ENCODE assay signal across 19 mouse cellular contexts in the genomic region with DNA sequence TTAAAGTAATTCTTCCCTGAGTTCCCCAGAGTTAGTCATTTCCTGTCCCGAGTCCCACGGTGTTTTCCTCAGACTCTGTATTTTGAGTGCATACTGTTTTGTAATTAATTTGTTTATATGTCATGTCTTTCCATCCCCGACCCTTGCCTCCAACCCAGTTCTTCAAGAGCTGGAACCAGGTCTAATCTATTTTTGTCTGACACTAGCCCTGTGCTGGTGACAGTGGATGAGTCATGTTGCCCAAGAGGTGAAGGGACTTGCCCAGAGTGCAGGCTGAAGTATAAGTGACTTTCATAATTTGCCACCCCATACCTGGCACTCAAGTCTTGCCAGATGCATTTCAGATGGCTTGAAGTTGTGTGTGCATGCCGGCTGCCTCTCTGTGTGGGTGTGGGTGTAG.
A peak's percentile ranks its signal among the peaks of the same experiment; 100 is the strongest.
DNase-seq lines count a peak whose midpoint lies in the region; ATAC-seq and TF ChIP-seq lines count a peak whose summit lies in the region.
"Had no signal": no experiment of that assay in that cellular context is flagged by ENCODE, and none has a peak within 500 bp of the region (broad histone marks: within the 10 kb centered on the region; RNA-seq: fewer than 3 reads in every experiment).

No protein-coding gene starts in this region.

- peak overlapping the region; percentile 28; the same call in 1 of the 2 replicates for H3K27ac ChIP-seq in heart, postnatal 0 days (ENCODE audit: low read depth)
- H3K27ac ChIP-seq: heart, embryonic 10.5 days; liver, embryonic 14.5 days; macrophage; neural tube, embryonic 12.5 days had no signal

- H3K4me2 ChIP-seq in heart, postnatal 0 days (ENCODE audit: low read depth, low read length): no peak overlapping the region
- H3K4me2 ChIP-seq: neural tube, embryonic 12.5 days had no signal

- H3K4me1 ChIP-seq in heart, postnatal 0 days (ENCODE audit: control insufficient read depth, insufficient read depth): peaks cover 3% of the 10 kb centered on the region

- TF ChIP-seq CTCF in heart, postnatal 0 days (IDR thresholded peaks at IDR 0.05; ENCODE audit: low read depth): no peak

- no peak overlapping the region for H3K4me3 ChIP-seq in heart, postnatal 0 days (ENCODE audit: low read depth, low read length)
- H3K4me3 ChIP-seq: heart, embryonic 10.5 days; neural tube, embryonic 12.5 days had no signal

- intact Hi-C loops in heart, postnatal 25 days (cut with DNase I): no loop called here

- H3K9me3 ChIP-seq in heart, postnatal 0 days (replicated peaks; ENCODE audit: control insufficient read depth, low read length): no peaks in the 10 kb centered on the region
- H3K9me3 ChIP-seq: heart, embryonic 10.5 days; neural tube, embryonic 12.5 days had no signal

- DNase-seq in heart, postnatal 0 days (ENCODE audit: low spot score): no peak
- no peak for DNase-seq in heart, postnatal 25 days (ENCODE audit: low spot score)
- DNase-seq in 3T3-L1 (ENCODE audit: low read depth, low spot score) (peak; percentile 56), MN1 (ENCODE audit: low spot score) (peak; percentile 19)
- no peak for DNase-seq in urinary bladder, postnatal 25 days (ENCODE audit: low spot score)
- no peak for DNase-seq in thymus, postnatal 36 days
- no peak for DNase-seq in layer of hippocampus, postnatal 36 days
- DNase-seq: cerebellum, adult 2 months; kidney, postnatal 14 days; right cerebral cortex, postnatal 25 days; thymus, postnatal 4 days had no signal

- H3K27me3 ChIP-seq in heart, postnatal 0 days (ENCODE audit: control insufficient read depth, insufficient read depth, low read length): no peaks in the 10 kb centered on the region
- H3K27me3 ChIP-seq: neural tube, embryonic 12.5 days; Patski had no signal

- no peak overlapping the region for H3K9ac ChIP-seq in heart, postnatal 0 days (replicated peaks; ENCODE audit: low read depth, low read length)
- H3K9ac ChIP-seq: liver, embryonic 14.5 days; neural tube, embryonic 12.5 days had no signal

- ATAC-seq in heart, postnatal 0 days (ENCODE audit: insufficient read depth, low read depth): no peak
- ATAC-seq in inflammation-experienced regulatory T-cells, adult 6 months: peak; percentile 83
- ATAC-seq: forebrain, embryonic 14.5 days; midbrain, embryonic 16.5 days; Patski had no signal

- no peaks in the 10 kb centered on the region for H3K36me3 ChIP-seq in heart, postnatal 0 days (replicated peaks; ENCODE audit: control insufficient read depth, insufficient read depth, low read length)
- H3K36me3 ChIP-seq: heart, embryonic 10.5 days; neural tube, embryonic 12.5 days had no signal

- TF ChIP-seq EP300 in heart, postnatal 0 days (IDR thresholded peaks at IDR 0.05; ENCODE audit: low read depth): no peak

- WGBS in heart, postnatal 0 days: 62% methylated on average over 4 of the region's 4 CpGs

Comparison
In these comparisons a context has a peak if more than half of its experiments do, and no peak if none do; other contexts are left out.
1. DNase-seq: peak in 3T3-L1 (single experiment) and MN1 (single experiment); none in heart, postnatal 0 days (single experiment), heart, postnatal 25 days (single experiment), urinary bladder, postnatal 25 days (single experiment), thymus, postnatal 36 days (0 of 2) and layer of hippocampus, postnatal 36 days (0 of 2).